Mouse (Mus musculus) liver, embryonic 15.5 days (tissue): ENCODE results near the gene Mdga1. TPM values are rescaled to one million over a fixed set of nuclear protein-coding genes. Genes with fewer than 3 reads are reported as not detected.

ENCODE experiments used
- ATAC-seq: fragments of 200-750 bp; cut with Nextera tagmentation; 2 replicates; pipeline ENCODE4 v1.8.0; 2017; ENCODE audit warnings: moderate number of reproducible peaks, mild to moderate bottlenecking, moderate library complexity; ENCODE audit not compliant: insufficient read depth
- H3K27ac ChIP-seq: fragments of 300-500 bp; sonication (generic); replicated peaks from 2 replicates; pipeline ENCODE4 v1.5.1; 2015; ENCODE audit warnings: mild to moderate bottlenecking, inconsistent platforms
- H3K27me3 ChIP-seq: fragments of 300-500 bp; sonication (generic); 2 replicates; pipeline ENCODE4 v1.6.1; 2015; ENCODE audit warnings: mild to moderate bottlenecking, inconsistent platforms
- H3K36me3 ChIP-seq: fragments of 300-500 bp; sonication (generic); replicated peaks from 2 replicates; pipeline ENCODE4 v1.6.1; 2015; ENCODE audit warnings: moderate library complexity, mild to moderate bottlenecking, inconsistent platforms
- H3K4me1 ChIP-seq: fragments of 300-500 bp; sonication (generic); replicated peaks from 2 replicates; pipeline ENCODE4 v1.6.1; 2015; ENCODE audit warnings: inconsistent platforms
- H3K4me2 ChIP-seq: fragments of 300-500 bp; sonication (generic); 2 replicates; pipeline ENCODE4 v1.6.1; 2015; ENCODE audit warnings: moderate library complexity, mild to moderate bottlenecking, inconsistent platforms
- H3K4me3 ChIP-seq: fragments of 300-500 bp; sonication (generic); replicated peaks from 2 replicates; pipeline ENCODE4 v1.5.1; 2015; ENCODE audit warnings: mild to moderate bottlenecking, inconsistent platforms
- H3K9ac ChIP-seq: fragments of 300-500 bp; sonication (generic); 2 replicates; pipeline ENCODE4 v1.6.1; 2015; ENCODE audit warnings: moderate library complexity, mild to moderate bottlenecking, inconsistent platforms
- H3K9me3 ChIP-seq: fragments of 300-500 bp; sonication (generic); replicated peaks from 2 replicates; pipeline ENCODE4 v1.6.1; 2016; ENCODE audit warnings: inconsistent platforms
- WGBS: fragments of 180-500 bp; shearing (Covaris S2); methylation state at CpG from one replicate; pipeline ENCODE4 v1.1.7; 2015; ENCODE audit warnings: mixed read lengths; ENCODE audit not compliant: insufficient replicate concordance; 5-methylcytosine and 5-hydroxymethylcytosine counted together
- polyA plus RNA-seq: library from polyadenylated mRNA; unstranded; fragments of >200 nt; fragmentation: Nextera tagmentation; extraction: Ambion mirVana; gene quantifications from 2 replicates; pipeline ENCODE4 v1.2.1, GENCODE M21; 2015

Mdga1 gene
- polyA plus RNA-seq: 1.1 and 2.4 TPM in 2 replicates

- H3K4me3 ChIP-seq: no peak within 1 kb of the TSS
- 63% methylated on average over 7 of the region's 7 CpGs for WGBS
- no peak within 1 kb of the TSS for H3K27ac ChIP-seq
- no peak within 1 kb of the TSS for H3K9ac ChIP-seq
- no peaks in the 10 kb centered on the region for H3K36me3 ChIP-seq
- no peak within 1 kb of the TSS for H3K4me2 ChIP-seq
- H3K4me1 ChIP-seq: no peaks in the 10 kb centered on the region
- peaks cover 18% of the 10 kb centered on the region for H3K27me3 ChIP-seq
- no peaks in the 10 kb centered on the region for H3K9me3 ChIP-seq
- ATAC-seq: no peak
These were observed at the start of gene Mdga1 for GRCm38 (mm10) chr17:29970037-29970555. Gene Mdga1, minus strand, starts transcription at chr17:29970087.

- Histone ChIP-seq H3K9ac (no peak overlapping the region), H3K27ac (no peak overlapping the region), H3K4me1 (no peaks in the 10 kb centered on the region; the same call in 1 of the 2 replicates), H3K9me3 (no peaks in the 10 kb centered on the region), H3K36me3 (0 out of 2 replicates have a peak, but pooled peaks cover 5% of the 10 kb centered on the region), H3K27me3 (no peaks in the 10 kb centered on the region), H3K4me3 (no peak overlapping the region), H3K4me2 (no peak overlapping the region; the same call in 1 of the 2 replicates)
- no peak for ATAC-seq
- 72% methylated on average over 12 of the region's 12 CpGs for WGBS
These were observed 49.2 kb upstream of the Mdga1 start for GRCm38 (mm10) chr17:30018927-30019610.

- Histone ChIP-seq H3K4me3 (no peak overlapping the region), H3K27me3 (no peaks in the 10 kb centered on the region), H3K4me1 (peaks cover 11% of the 10 kb centered on the region; the same call in 1 of the 2 replicates), H3K36me3 (0 out of 2 replicates have a peak, but pooled peaks cover 7% of the 10 kb centered on the region), H3K9ac (no peak overlapping the region), H3K4me2 (no peak overlapping the region), H3K27ac (no peak overlapping the region), H3K9me3 (no peaks in the 10 kb centered on the region)
- 85% methylated on average over 4 of the region's 4 CpGs for WGBS
- no peak for ATAC-seq
These were observed 44.8 kb upstream of the Mdga1 start for GRCm38 (mm10) chr17:30014660-30015059.

DNA sequence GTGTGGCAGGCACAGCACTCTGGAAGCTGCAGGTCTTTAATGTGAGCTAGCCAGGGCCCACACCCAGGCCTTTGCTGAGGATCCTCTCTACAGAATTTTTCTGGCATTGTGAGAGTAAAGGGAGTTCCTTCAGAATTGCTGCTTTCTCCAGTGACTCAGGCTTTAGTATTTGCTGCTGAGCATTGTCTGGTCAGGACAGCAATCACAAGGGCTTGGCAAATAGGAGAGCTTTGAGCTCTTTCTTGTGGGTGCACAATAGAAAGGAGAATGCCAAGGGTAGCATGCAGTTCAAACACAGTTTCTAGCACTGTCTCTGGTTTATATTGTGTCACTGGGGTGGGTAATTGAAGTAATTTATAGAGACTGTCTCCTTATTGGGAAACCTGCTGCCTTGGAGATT, 38.5 kb upstream of the Mdga1 start:
- Histone ChIP-seq H3K9ac (no peak overlapping the region), H3K9me3 (no peaks in the 10 kb centered on the region), H3K4me1 (peaks cover 49% of the 10 kb centered on the region), H3K4me3 (no peak overlapping the region; the same call in 1 of the 2 replicates), H3K27me3 (no peaks in the 10 kb centered on the region), H3K36me3 (no peaks in the 10 kb centered on the region), H3K27ac (peak overlapping the region; percentile 38; the same call in 1 of the 2 replicates), H3K4me2 (peak overlapping the region; percentile 37)
- no peak for ATAC-seq

GRCm38 (mm10) chr17:30007883-30008282, 38.0 kb upstream of the Mdga1 start:
- Histone ChIP-seq H3K36me3 (no peaks in the 10 kb centered on the region), H3K27me3 (no peaks in the 10 kb centered on the region), H3K4me1 (peaks cover 55% of the 10 kb centered on the region), H3K4me3 (no peak overlapping the region; the same call in 1 of the 2 replicates), H3K4me2 (peak overlapping the region; percentile 37), H3K9ac (no peak overlapping the region), H3K27ac (peak overlapping the region; percentile 55; the same call in 1 of the 2 replicates), H3K9me3 (no peaks in the 10 kb centered on the region)
- no peak for ATAC-seq
- 64% methylated on average over 6 of the region's 6 CpGs for WGBS

GRCm38 (mm10) chr17:30006877-30007276, 37.0 kb upstream of the Mdga1 start:
- Histone ChIP-seq H3K4me2 (peak overlapping the region; percentile 37), H3K4me1 (peaks cover 51% of the 10 kb centered on the region), H3K9me3 (no peaks in the 10 kb centered on the region), H3K27ac (peak overlapping the region; percentile 55; the same call in 1 of the 2 replicates), H3K4me3 (no peak overlapping the region), H3K36me3 (no peaks in the 10 kb centered on the region), H3K27me3 (no peaks in the 10 kb centered on the region), H3K9ac (no peak overlapping the region; the same call in 1 of the 2 replicates)
- WGBS: 69% methylated on average over 2 of the region's 2 CpGs
- no peak for ATAC-seq

- H3K4me3 ChIP-seq: peak overlapping the region; percentile 76
- peak overlapping the region; percentile 90 for H3K9ac ChIP-seq
- peak overlapping the region; percentile 100 for H3K27ac ChIP-seq
- no peak for ATAC-seq
- no peaks in the 10 kb centered on the region for H3K27me3 ChIP-seq
- no peaks in the 10 kb centered on the region for H3K9me3 ChIP-seq
- peaks cover 51% of the 10 kb centered on the region for H3K4me1 ChIP-seq
- H3K36me3 ChIP-seq: no peaks in the 10 kb centered on the region
- H3K4me2 ChIP-seq: peak overlapping the region; percentile 92
- 0% methylated on average over 16 of the region's 19 CpGs for WGBS
These were observed 35.6 kb upstream of the Mdga1 start for GRCm38 (mm10) chr17:30005451-30005941.

GRCm38 (mm10) chr17:30005103-30005443, 35.2 kb upstream of the Mdga1 start:
- Histone ChIP-seq H3K4me3 (peak overlapping the region; percentile 76), H3K9me3 (no peaks in the 10 kb centered on the region), H3K27me3 (no peaks in the 10 kb centered on the region), H3K4me1 (peaks cover 48% of the 10 kb centered on the region), H3K9ac (peak overlapping the region; percentile 90), H3K27ac (peak overlapping the region; percentile 100), H3K36me3 (no peaks in the 10 kb centered on the region), H3K4me2 (peak overlapping the region; percentile 92)
- 1% methylated on average over 19 of the region's 47 CpGs for WGBS
- peak; percentile 4; the same call in 1 of the 2 replicates for ATAC-seq

DNA sequence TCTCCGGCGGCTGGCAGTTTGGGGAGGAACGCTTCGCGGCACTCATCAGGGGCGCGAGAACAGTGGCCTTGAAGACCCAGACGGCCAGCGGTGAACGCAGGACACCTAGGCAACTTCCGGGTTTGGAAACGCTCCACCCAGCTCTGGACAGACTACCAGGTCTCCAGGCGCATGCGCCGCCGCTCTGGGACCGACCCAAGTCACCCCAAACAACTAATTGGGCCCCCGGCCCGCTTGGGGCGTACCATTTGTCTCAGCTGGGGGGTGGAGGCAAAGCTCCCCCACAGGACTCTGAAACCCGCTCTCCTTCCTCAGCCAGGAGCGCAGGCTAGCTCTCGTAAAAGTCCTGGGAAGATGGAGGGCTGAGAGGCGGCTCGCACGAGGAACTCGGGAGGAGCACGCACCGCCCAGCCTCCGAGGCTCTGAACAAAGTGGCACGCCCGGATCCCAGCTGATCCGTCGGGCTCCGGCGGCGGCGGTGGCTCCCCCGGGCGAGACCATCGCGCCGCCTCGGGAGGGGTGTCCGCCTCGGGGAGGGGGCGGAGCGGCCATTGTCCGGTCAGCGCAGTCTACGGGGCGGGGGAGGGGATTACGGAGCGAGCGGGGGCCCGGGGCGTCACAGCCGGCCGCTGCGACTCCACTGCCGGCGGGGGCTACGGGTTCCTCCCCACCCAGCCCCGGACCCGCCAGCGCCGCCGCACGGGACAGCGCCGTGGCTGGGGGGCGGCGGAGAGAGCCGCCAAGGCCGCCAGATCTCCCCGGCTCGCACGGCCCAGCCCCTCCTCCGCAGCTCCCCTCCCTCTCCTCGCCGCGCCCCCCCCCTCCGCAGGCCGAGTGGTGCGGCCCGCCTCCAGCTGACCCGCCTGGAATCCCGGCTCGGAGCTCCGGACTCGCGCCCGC, 34.6 kb upstream of the Mdga1 start, which contains the start of gene Zfand3:
TSS of gene Zfand3 (plus strand) at position 531 of the 900 bp plus-strand sequence.
- Histone ChIP-seq H3K36me3 (no peaks in the 10 kb centered on the region), H3K9me3 (no peaks in the 10 kb centered on the region), H3K4me3 (peak within 1 kb of the TSS; percentile 76), H3K4me1 (peaks cover 43% of the 10 kb centered on the region), H3K4me2 (peak within 1 kb of the TSS; percentile 92), H3K27me3 (no peaks in the 10 kb centered on the region), H3K27ac (peak within 1 kb of the TSS; percentile 100), H3K9ac (peak within 1 kb of the TSS; percentile 90)
- 0% methylated on average over 76 of the region's 93 CpGs for WGBS
- ATAC-seq: peak; percentile 88

GRCm38 (mm10) chr17:29998566-29999295, 28.8 kb upstream of the Mdga1 start:
- Histone ChIP-seq H3K9ac (no peak overlapping the region), H3K4me1 (peaks cover 9% of the 10 kb centered on the region), H3K9me3 (no peaks in the 10 kb centered on the region), H3K4me2 (no peak overlapping the region), H3K27ac (no peak overlapping the region), H3K4me3 (no peak overlapping the region), H3K27me3 (no peaks in the 10 kb centered on the region), H3K36me3 (no peaks in the 10 kb centered on the region)
- 73% methylated on average over 24 of the region's 24 CpGs for WGBS
- no peak for ATAC-seq
